Mouse (Mus musculus) MEL (cell line): Measurements from ENCODE around the gene Zbtb20. TPM values are rescaled to one million over a fixed set of nuclear protein-coding genes. Genes with fewer than 3 reads are reported as not detected.

Experiments
- DNase-seq: peaks from one replicate; pipeline ENCODE4 v3.0.0; 2011; ENCODE audit warnings: low read depth, low spot score
- H3K27ac ChIP-seq: 2 replicates; pipeline ENCODE4 v1.5.1; 2012; ENCODE audit warnings: low read depth, mild to moderate bottlenecking, control low read depth, low read length, moderate library complexity; ENCODE audit not compliant: control insufficient read depth
- H3K27me3 ChIP-seq, 2 experiments: fragments of 150-350 bp in 1 of 2; sonication (generic) in 1 of 2; 2 replicates each; pipeline ENCODE4 v1.6.1; 2012; ENCODE audit warnings: low read length in 2 of 2, mild to moderate bottlenecking in 2 of 2, improper control_type of control experiment in 1 of 2, moderate library complexity in 1 of 2; ENCODE audit not compliant: insufficient read depth in 2 of 2, control insufficient read depth in 1 of 2
- H3K36me3 ChIP-seq, 2 experiments: 2 replicates each; pipeline ENCODE4 v1.6.1; 2012 to 2014; ENCODE audit warnings: low read length in 2 of 2, improper control_type of control experiment in 1 of 2, inconsistent platforms in 1 of 2, mild to moderate bottlenecking in 1 of 2; ENCODE audit not compliant: insufficient read depth in 2 of 2, control insufficient read depth in 1 of 2
- H3K4me1 ChIP-seq, 2 experiments: fragments of 150-350 bp in 1 of 2; sonication (generic) in 1 of 2; 2 replicates each; pipeline ENCODE4 v1.6.1; 2012; ENCODE audit warnings: low read length in 2 of 2, improper control_type of control experiment in 1 of 2, mild to moderate bottlenecking in 1 of 2; ENCODE audit not compliant: insufficient read depth in 2 of 2, control insufficient read depth in 1 of 2
- H3K4me3 ChIP-seq, 2 experiments: fragments of 150-350 bp in 1 of 2; sonication (generic) in 1 of 2; 2 replicates each; pipeline ENCODE4 v1.5.1; 2012; ENCODE audit warnings: low read depth in 2 of 2, low read length in 2 of 2, mild to moderate bottlenecking in 2 of 2, moderate library complexity in 2 of 2, control low read depth in 1 of 2, improper control_type of control experiment in 1 of 2; ENCODE audit not compliant: control insufficient read depth in 1 of 2, insufficient read depth in 1 of 2
- H3K79me2 ChIP-seq: 2 replicates; pipeline ENCODE4 v1.6.1; 2012; ENCODE audit warnings: mild to moderate bottlenecking, low read length, moderate library complexity; ENCODE audit not compliant: control insufficient read depth, poor library complexity, insufficient read depth
- H3K9ac ChIP-seq: 2 replicates; pipeline ENCODE4 v1.6.1; 2012; ENCODE audit warnings: low read depth, mild to moderate bottlenecking, control low read depth, low read length, moderate library complexity; ENCODE audit not compliant: control insufficient read depth, poor library complexity, severe bottlenecking
- H3K9me3 ChIP-seq: fragments of 150-350 bp; sonication (generic); replicated peaks from 2 replicates; pipeline ENCODE4 v1.6.1; 2012; ENCODE audit warnings: mild to moderate bottlenecking, low read length, improper control_type of control experiment, moderate library complexity; ENCODE audit not compliant: insufficient read depth
- CTCF ChIP-seq, 3 experiments: IDR thresholded peaks in 2 of 3; conservative IDR thresholded peaks in 1 of 3; 2 replicates each; pipeline ENCODE4 v1.5.1; 2011 to 2012; ENCODE audit warnings: low read length in 3 of 3, low read depth in 2 of 3, mild to moderate bottlenecking in 2 of 3, improper control_type of control experiment in 1 of 3, inconsistent platforms in 1 of 3, mixed read lengths in 1 of 3, moderate library complexity in 1 of 3; ENCODE audit not compliant: control insufficient read depth in 1 of 3, insufficient read depth in 1 of 3, poor library complexity in 1 of 3, severe bottlenecking in 1 of 3
- E2F4 ChIP-seq: IDR thresholded peaks from 2 replicates; pipeline ENCODE4 v1.6.1; 2011; ENCODE audit warnings: low read depth, low read length, improper control_type of control experiment, borderline replicate concordance
- ELF1 ChIP-seq: IDR thresholded peaks from 2 replicates; pipeline ENCODE4 v1.6.1; 2014; ENCODE audit warnings: low read depth, mild to moderate bottlenecking, inconsistent platforms, low read length, improper control_type of control experiment, moderate library complexity
- EP300 ChIP-seq, 2 experiments: IDR thresholded peaks; 2 replicates each; pipeline ENCODE4 v1.6.1; 2011; ENCODE audit warnings: improper control_type of control experiment in 2 of 2, low read length in 2 of 2, low read depth in 1 of 2, mild to moderate bottlenecking in 1 of 2
- GATA1 ChIP-seq: IDR thresholded peaks from 2 replicates; pipeline ENCODE4 v1.6.1; 2011; ENCODE audit warnings: low read depth, low read length, improper control_type of control experiment
- MAFK ChIP-seq: IDR thresholded peaks from 2 replicates; pipeline ENCODE4 v1.6.1; 2011; ENCODE audit warnings: low read depth, mild to moderate bottlenecking, low read length, improper control_type of control experiment, borderline replicate concordance
- MYC ChIP-seq: IDR thresholded peaks from 2 replicates; pipeline ENCODE4 v1.6.1; 2011; ENCODE audit warnings: low read depth, mild to moderate bottlenecking, low read length, improper control_type of control experiment, moderate library complexity
- POLR2A ChIP-seq, 2 experiments: IDR thresholded peaks; 2 replicates each; pipeline ENCODE4 v1.6.1; 2011 to 2012; ENCODE audit warnings: low read length in 2 of 2, mild to moderate bottlenecking in 2 of 2, control low read depth in 1 of 2, improper control_type of control experiment in 1 of 2, low read depth in 1 of 2, moderate library complexity in 1 of 2; ENCODE audit not compliant: control insufficient read depth in 1 of 2, insufficient read depth in 1 of 2, poor library complexity in 1 of 2
- RAD21 ChIP-seq: IDR thresholded peaks from 2 replicates; pipeline ENCODE4 v1.6.1; 2011; ENCODE audit warnings: mild to moderate bottlenecking, low read depth, low read length, improper control_type of control experiment
- RCOR1 ChIP-seq: IDR thresholded peaks from 2 replicates; pipeline ENCODE4 v1.6.1; 2012; ENCODE audit warnings: low read depth, mild to moderate bottlenecking, inconsistent platforms, low read length, improper control_type of control experiment
- SIN3A ChIP-seq: IDR thresholded peaks from 2 replicates; pipeline ENCODE4 v1.6.1; 2012; ENCODE audit warnings: low read length, improper control_type of control experiment, inconsistent platforms
- SMC3 ChIP-seq: IDR thresholded peaks from 2 replicates; pipeline ENCODE4 v1.6.1; 2011; ENCODE audit warnings: low read depth, low read length, improper control_type of control experiment
- TAL1 ChIP-seq: IDR thresholded peaks from 2 replicates; pipeline ENCODE4 v1.6.1; 2012; ENCODE audit warnings: mild to moderate bottlenecking, inconsistent platforms, low read length, moderate library complexity, mixed read lengths
- TCF12 ChIP-seq: IDR thresholded peaks from 2 replicates; pipeline ENCODE4 v1.6.1; 2014; ENCODE audit warnings: low read depth, mild to moderate bottlenecking, inconsistent platforms, low read length, improper control_type of control experiment, moderate library complexity
- USF1 ChIP-seq: IDR thresholded peaks from 2 replicates; pipeline ENCODE4 v1.6.1; 2014; ENCODE audit warnings: low read depth, mild to moderate bottlenecking, inconsistent platforms, low read length, improper control_type of control experiment, moderate library complexity
- USF2 ChIP-seq, 2 experiments: IDR thresholded peaks; 2 replicates each; pipeline ENCODE4 v1.6.1; 2011 to 2012; ENCODE audit warnings: improper control_type of control experiment in 2 of 2, low read length in 2 of 2, borderline replicate concordance in 1 of 2, inconsistent platforms in 1 of 2, low read depth in 1 of 2, mild to moderate bottlenecking in 1 of 2; ENCODE audit not compliant: insufficient read depth in 1 of 2
- polyA plus RNA-seq, 2 experiments: library from polyadenylated mRNA; stranded (reverse) in 1 of 2; unstranded in 1 of 2; fragments of >175 nt in 1 of 2; fragments of >200 nt in 1 of 2; gene quantifications; 2 replicates each; pipeline versions ENCODE4 v1.2.1 to v1.2.4; 2012; ENCODE audit warnings: low replicate concordance in 2 of 2, low read depth in 1 of 2; ENCODE audit not compliant: insufficient read length in 2 of 2, insufficient read depth in 1 of 2, missing spikeins in 1 of 2
- total RNA-seq: library from RNA; depleted of rRNA; stranded (reverse); fragments of 300-350 nt; gene quantifications from 2 replicates; pipeline ENCODE4 v1.2.3, GENCODE M21; 2012

Zbtb20 gene
- total and polyA plus RNA-seq, 3 experiments = 0.17 to 0.27 TPM; not detected in 1

DNA sequence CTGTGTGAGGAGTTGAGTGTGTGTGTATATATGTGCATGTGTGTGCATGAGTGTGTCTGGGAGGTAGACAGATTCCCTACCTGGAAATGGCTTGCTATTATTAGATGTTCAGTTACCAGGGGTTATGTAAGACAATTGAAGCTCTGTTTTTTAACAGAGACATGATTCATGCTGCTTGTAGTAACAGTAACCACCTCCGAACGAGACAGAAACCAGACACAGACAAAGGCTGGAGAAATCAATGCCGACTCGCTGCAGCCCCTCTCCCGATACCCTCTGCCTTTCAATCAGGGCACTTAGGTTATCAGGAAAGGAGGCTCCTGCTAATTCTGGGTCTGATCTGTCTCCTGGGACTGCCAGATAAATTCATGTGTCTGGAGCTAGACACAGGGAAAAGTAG, 681.7 kb downstream of the Zbtb20 start:
- H3K4me1 ChIP-seq = no peaks in the 10 kb centered on the region
- H3K79me2 ChIP-seq = no peaks in the 10 kb centered on the region
- no peak for TF ChIP-seq RCOR1
- TF ChIP-seq, all 39 proteins: peak for 0
- H3K36me3 ChIP-seq = no peaks in the 10 kb centered on the region
- DNase-seq = no peak
- H3K27me3 ChIP-seq = peaks cover 2 to 5% of the 10 kb centered on the region in 2 experiments; a peak in 3 of 4 replicates
- H3K4me3 ChIP-seq = no peak overlapping the region
- H3K27ac ChIP-seq = no peak overlapping the region
- H3K9me3 ChIP-seq = no peaks in the 10 kb centered on the region
- no peak overlapping the region for H3K9ac ChIP-seq

- DNase-seq = no peak
- Histone ChIP-seq H3K9ac (no peak overlapping the region), H3K79me2 (no peaks in the 10 kb centered on the region), H3K27me3 (peaks cover 4 to 6% of the 10 kb centered on the region in 2 experiments; a peak in 3 of 4 replicates), H3K36me3 (no peaks in the 10 kb centered on the region), H3K4me1 (no peaks in the 10 kb centered on the region), H3K9me3 (no peaks in the 10 kb centered on the region), H3K27ac (no peak overlapping the region), H3K4me3 (no peak overlapping the region)
- TF ChIP-seq EP300 (IDR thresholded peaks at IDR 0.05; ENCODE audit: low read depth in 1 of 2, low read length in 2 of 2) (no peak), MAFK (no peak), SIN3A (no peak), RCOR1 (no peak), POLR2A (IDR thresholded peaks at IDR 0.05; ENCODE audit: control insufficient read depth in 1 of 2, insufficient read depth in 1 of 2, low read depth in 1 of 2, low read length in 2 of 2, poor library complexity in 1 of 2) (no peak), ELF1 (no peak), USF1 (no peak), TAL1 (no peak), GATA1 (no peak), TCF12 (no peak)
Measured at GRCm38 (mm10) chr16:43561330-43561729, 685.6 kb downstream of the Zbtb20 start.

DNA sequence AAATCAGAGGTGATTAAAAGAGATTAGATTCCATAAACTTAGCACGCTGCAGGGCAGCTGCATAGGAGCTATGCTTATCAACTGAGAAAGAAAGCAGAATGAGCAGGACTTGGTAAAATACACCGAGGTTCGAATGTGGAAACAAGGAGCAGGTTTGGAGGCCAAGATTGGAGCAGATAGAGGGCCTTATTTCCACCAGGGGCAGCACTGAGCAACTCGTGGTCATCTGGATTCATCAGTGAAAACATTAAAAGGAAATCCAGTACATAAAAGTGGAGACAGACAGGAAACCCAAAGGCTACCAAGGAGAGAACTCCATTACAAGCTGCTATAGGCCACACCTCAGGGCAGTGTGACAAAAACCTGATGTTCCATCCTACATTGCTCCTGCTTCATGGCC, 686.3 kb downstream of the Zbtb20 start:
- Histone ChIP-seq H3K4me3 (no peak overlapping the region), H3K27me3 (peaks cover 4 to 6% of the 10 kb centered on the region in 2 experiments; a peak in 3 of 4 replicates), H3K9me3 (no peaks in the 10 kb centered on the region), H3K36me3 (no peaks in the 10 kb centered on the region), H3K4me1 (no peaks in the 10 kb centered on the region), H3K27ac (no peak overlapping the region), H3K79me2 (no peaks in the 10 kb centered on the region), H3K9ac (no peak overlapping the region)
- no peak for DNase-seq
- TF ChIP-seq E2F4 = no peak
- no peak for TF ChIP-seq USF2 (IDR thresholded peaks at IDR 0.05; ENCODE audit: borderline replicate concordance in 1 of 2, insufficient read depth in 1 of 2, low read depth in 1 of 2, low read length in 2 of 2)
- TF ChIP-seq CTCF (IDR thresholded peaks at IDR 0.05 in 2 of 3, conservative IDR thresholded peaks at IDR 0.05 in 1 of 3; ENCODE audit: control insufficient read depth in 1 of 3, insufficient read depth in 1 of 3, low read depth in 2 of 3, low read length in 3 of 3, poor library complexity in 1 of 3, severe bottlenecking in 1 of 3) = peak; percentile 27 to 37 (median 37); a peak in 4 of 6 replicates
- no peak for TF ChIP-seq MYC
- TF ChIP-seq SMC3 = peak; percentile 16; the same call in 1 of the 2 replicates
- no peak; the same call in 1 of the 2 replicates for TF ChIP-seq RAD21
- TF ChIP-seq TAL1 = no peak
